Mouse (Mus musculus) heart, embryonic 10.5 days (tissue): ENCODE results near the gene Ahr. TPM values are rescaled to one million over a fixed set of nuclear protein-coding genes. Genes with fewer than 3 reads are reported as not detected.

Experiments
- DNase-seq: peaks from one replicate; pipeline ENCODE4 v3.0.0-alpha.2; 2017; ENCODE audit warnings: low spot score
- H3K27ac ChIP-seq: fragments of 300-500 bp; sonication (generic); 2 replicates; pipeline ENCODE4 v1.5.1; 2016; ENCODE audit warnings: mild to moderate bottlenecking
- H3K27me3 ChIP-seq: fragments of 300-500 bp; sonication (generic); 2 replicates; pipeline ENCODE4 v1.6.1; 2016; ENCODE audit warnings: mild to moderate bottlenecking; ENCODE audit not compliant: poor library complexity, insufficient read depth, severe bottlenecking
- H3K36me3 ChIP-seq: fragments of 300-500 bp; sonication (generic); 2 replicates; pipeline ENCODE4 v1.6.1; 2016; ENCODE audit warnings: mild to moderate bottlenecking, moderate library complexity
- H3K4me1 ChIP-seq: fragments of 300-500 bp; sonication (generic); 2 replicates; pipeline ENCODE4 v1.6.1; 2016; ENCODE audit warnings: mild to moderate bottlenecking
- H3K4me3 ChIP-seq: fragments of 300-500 bp; sonication (generic); 2 replicates; pipeline ENCODE4 v1.5.1; 2016; ENCODE audit warnings: mild to moderate bottlenecking, moderate library complexity
- H3K9me3 ChIP-seq: fragments of 300-500 bp; sonication (generic); 2 replicates; pipeline ENCODE4 v1.6.1; 2016; ENCODE audit warnings: mild to moderate bottlenecking, moderate library complexity
- WGBS: fragments of 180-500 bp; shearing (Covaris S2); methylation state at CpG from one replicate; pipeline ENCODE4 v1.1.7; 2016; 5-methylcytosine and 5-hydroxymethylcytosine counted together
- polyA plus RNA-seq: library from polyadenylated mRNA; unstranded; fragments of >200 nt; fragmentation: Nextera tagmentation; extraction: Ambion mirVana; gene quantifications from 2 replicates; pipeline ENCODE4 v1.2.1, GENCODE M21; 2016

Ahr gene
- polyA plus RNA-seq, result 1.2 and 2.2 TPM in 2 replicates

DNA sequence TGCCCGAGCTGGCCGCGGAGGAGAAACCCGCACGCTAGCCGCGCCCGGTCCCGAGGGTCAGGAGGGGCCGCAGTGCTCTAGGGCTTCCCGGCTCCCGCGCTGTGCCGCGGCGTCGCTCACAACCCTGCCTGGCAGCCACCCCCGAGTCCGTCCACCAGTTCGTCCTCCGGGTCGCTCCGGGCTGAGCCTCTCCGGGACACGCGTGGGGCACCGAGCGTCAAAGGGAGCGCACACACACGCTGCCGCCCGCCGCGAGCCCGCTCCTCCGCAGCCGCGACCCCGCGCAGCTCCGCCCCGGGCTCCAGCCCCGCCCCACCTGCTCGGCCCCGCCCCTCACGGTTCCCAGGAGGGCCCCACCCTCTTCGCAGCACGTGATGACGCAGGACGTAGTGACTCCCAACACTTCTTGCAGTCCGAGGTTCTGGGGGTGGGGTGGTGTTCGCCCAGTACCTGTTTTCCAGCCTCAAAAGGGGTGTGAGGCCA is at the start of gene Ahr:
TSS of gene Ahr (minus strand) at position 285 of the 483 bp plus-strand sequence.
- H3K27ac ChIP-seq, result peak within 1 kb of the TSS; percentile 82
- no peaks in the 10 kb centered on the region for H3K36me3 ChIP-seq
- 0 out of 2 replicates have a peak, but pooled peaks cover 7% of the 10 kb centered on the region for H3K4me1 ChIP-seq
- under 1% methylated on average over 41 of the region's 52 CpGs for WGBS
- peak; percentile 94 for DNase-seq
- no peaks in the 10 kb centered on the region for H3K27me3 ChIP-seq
- no peaks in the 10 kb centered on the region for H3K9me3 ChIP-seq
- peak within 1 kb of the TSS; percentile 89 for H3K4me3 ChIP-seq

DNA sequence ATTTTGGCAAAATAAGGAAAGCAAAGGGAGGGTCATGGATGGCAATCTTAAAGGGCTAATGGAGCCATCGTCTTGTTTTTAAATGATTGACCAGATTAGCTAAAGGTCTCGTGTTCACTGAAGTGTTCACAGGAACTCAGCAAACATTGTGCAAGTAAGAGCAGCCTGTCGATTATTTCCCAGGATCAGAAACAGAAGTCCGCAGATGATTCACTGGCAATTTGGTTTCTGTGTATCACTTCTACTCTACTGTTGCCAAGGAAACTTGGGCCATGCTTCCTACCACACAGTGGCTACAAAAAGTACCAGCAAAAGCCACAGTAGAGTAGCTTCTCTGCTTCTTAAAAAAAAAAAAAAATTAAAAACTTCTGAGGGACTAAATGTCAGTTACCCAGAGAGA is 44.0 kb upstream of the Ahr start:
- no peak for DNase-seq
- Histone ChIP-seq H3K4me1 (no peaks in the 10 kb centered on the region), H3K9me3 (no peaks in the 10 kb centered on the region), H3K27ac (no peak overlapping the region), H3K27me3 (no peaks in the 10 kb centered on the region), H3K36me3 (no peaks in the 10 kb centered on the region), H3K4me3 (no peak overlapping the region)
- 77% methylated on average over 4 of the region's 4 CpGs for WGBS

DNA sequence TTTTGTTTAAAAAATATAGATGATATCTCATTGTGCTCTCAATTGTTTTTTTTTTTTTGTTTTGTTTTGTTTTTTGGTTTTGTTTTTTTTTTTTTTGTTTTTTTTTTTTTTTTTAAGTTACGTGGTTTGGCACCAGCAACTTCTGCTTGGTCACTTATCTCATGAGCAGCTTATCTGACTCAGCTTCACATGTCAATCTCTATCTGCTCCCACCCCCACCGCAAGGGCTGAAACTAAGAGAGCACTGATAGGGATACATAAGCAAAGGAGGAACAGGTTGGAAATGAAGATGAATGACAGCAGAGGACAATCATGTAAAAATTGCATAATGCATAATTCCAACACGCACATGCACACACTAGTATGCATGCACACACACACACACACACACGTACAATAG is 41.3 kb upstream of the Ahr start:
- Histone ChIP-seq H3K4me3 (no peak overlapping the region), H3K27me3 (no peaks in the 10 kb centered on the region), H3K9me3 (no peaks in the 10 kb centered on the region), H3K27ac (no peak overlapping the region), H3K36me3 (no peaks in the 10 kb centered on the region), H3K4me1 (no peaks in the 10 kb centered on the region)
- DNase-seq, result no peak
- 57% methylated on average over 4 of the region's 4 CpGs for WGBS

GRCm38 (mm10) chr12:35573713-35574112 is 38.9 kb upstream of the Ahr start:
- WGBS, result 73% methylated on average over 2 of the region's 2 CpGs
- Histone ChIP-seq H3K27ac (no peak overlapping the region), H3K4me1 (no peaks in the 10 kb centered on the region)

GRCm38 (mm10) chr12:35562826-35563225 is 28.0 kb upstream of the Ahr start:
- Histone ChIP-seq H3K9me3 (no peaks in the 10 kb centered on the region), H3K27ac (no peak overlapping the region), H3K4me1 (no peaks in the 10 kb centered on the region), H3K27me3 (no peaks in the 10 kb centered on the region), H3K36me3 (no peaks in the 10 kb centered on the region), H3K4me3 (no peak overlapping the region)
- WGBS, result 69% methylated on average over 3 of the region's 3 CpGs
- DNase-seq, result no peak

More at GRCm38 (mm10) chr12:35573713-35574112, 38.9 kb upstream of the Ahr start:
- Histone ChIP-seq H3K36me3 (no peaks in the 10 kb centered on the region), H3K9me3 (no peaks in the 10 kb centered on the region), H3K4me3 (no peak overlapping the region), H3K27me3 (no peaks in the 10 kb centered on the region)
- no peak for DNase-seq

DNA sequence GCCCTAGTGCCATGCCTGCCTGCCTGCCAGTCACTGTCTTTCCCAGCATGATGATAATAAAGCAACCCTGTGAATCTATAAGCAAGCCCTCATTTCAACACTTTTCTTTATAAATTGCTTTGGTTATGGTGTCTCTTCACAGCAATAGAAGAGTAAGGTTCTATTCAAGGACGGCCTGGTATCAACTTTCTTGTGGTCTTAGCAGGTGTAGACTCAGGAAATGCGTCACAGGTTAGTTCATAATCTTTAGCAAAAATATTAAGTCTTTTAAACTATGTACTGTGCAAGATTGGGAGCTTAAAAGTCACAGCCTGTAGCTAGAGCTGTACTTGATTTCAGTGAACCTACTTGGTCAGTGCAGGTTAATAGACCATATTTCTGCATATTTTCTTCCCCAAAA is 24.0 kb upstream of the Ahr start:
- Histone ChIP-seq H3K4me1 (no peaks in the 10 kb centered on the region), H3K36me3 (no peaks in the 10 kb centered on the region)

DNA sequence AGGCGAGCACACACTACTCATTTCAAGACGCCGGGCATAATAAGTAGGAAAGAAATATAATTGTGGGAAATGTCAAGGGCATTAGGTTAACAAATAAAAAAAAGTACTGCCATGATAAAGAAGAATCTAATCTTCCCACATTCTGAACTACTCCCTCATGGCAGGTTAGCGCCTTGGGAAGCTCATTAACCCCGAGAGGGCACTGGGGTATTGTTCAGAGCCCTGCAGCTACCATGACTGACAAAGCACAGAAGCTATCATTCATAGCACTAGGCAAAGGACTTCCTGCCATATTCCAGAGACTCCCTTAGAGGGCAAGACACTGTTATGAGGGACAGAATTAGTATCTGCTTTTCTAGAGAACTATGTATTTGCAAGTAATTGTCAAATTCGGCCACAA is 21.1 kb upstream of the Ahr start:
- DNase-seq, result no peak
- WGBS, result 73% methylated on average over 6 of the region's 6 CpGs

More for the DNA sequence above, 24.0 kb upstream of the Ahr start:
- DNase-seq, result no peak
- H3K4me3 ChIP-seq, result no peak overlapping the region
- 66% methylated on average over 2 of the region's 2 CpGs for WGBS
- no peaks in the 10 kb centered on the region for H3K27me3 ChIP-seq
- no peaks in the 10 kb centered on the region for H3K9me3 ChIP-seq
- no peak overlapping the region for H3K27ac ChIP-seq

DNA sequence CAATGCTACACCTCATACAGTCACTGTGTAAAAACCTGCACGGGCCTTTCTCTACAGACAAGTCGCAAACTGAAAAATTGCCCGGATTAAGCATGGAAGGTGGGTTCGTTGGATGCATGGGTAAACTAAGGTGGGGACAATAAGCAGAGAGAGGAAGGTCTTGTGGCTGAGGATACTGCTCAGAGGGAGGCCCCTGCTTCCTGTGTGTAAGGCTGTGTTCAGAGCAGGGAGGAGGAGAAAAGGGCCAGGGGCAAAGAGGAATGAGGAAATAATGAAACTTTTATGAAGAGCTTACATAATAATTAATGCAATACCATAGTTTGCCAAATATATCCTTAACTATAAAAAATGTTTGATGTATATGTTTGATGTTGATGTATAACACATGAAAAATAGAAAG is 19.5 kb upstream of the Ahr start:
- Histone ChIP-seq H3K27me3 (no peaks in the 10 kb centered on the region), H3K9me3 (no peaks in the 10 kb centered on the region), H3K36me3 (no peaks in the 10 kb centered on the region), H3K4me1 (no peaks in the 10 kb centered on the region), H3K27ac (no peak overlapping the region), H3K4me3 (no peak overlapping the region)
- 83% methylated on average over 4 of the region's 4 CpGs for WGBS
- no peak for DNase-seq

More for the DNA sequence above, 21.1 kb upstream of the Ahr start:
- H3K27ac ChIP-seq, result no peak overlapping the region
- no peak overlapping the region for H3K4me3 ChIP-seq
- H3K36me3 ChIP-seq, result no peaks in the 10 kb centered on the region
- no peaks in the 10 kb centered on the region for H3K27me3 ChIP-seq
- H3K9me3 ChIP-seq, result no peaks in the 10 kb centered on the region
- H3K4me1 ChIP-seq, result no peaks in the 10 kb centered on the region

GRCm38 (mm10) chr12:35553174-35553573 is 18.3 kb upstream of the Ahr start:
- no peak for DNase-seq
- H3K4me1 ChIP-seq, result no peaks in the 10 kb centered on the region
- H3K27me3 ChIP-seq, result no peaks in the 10 kb centered on the region
- no peaks in the 10 kb centered on the region for H3K9me3 ChIP-seq
- H3K4me3 ChIP-seq, result no peak overlapping the region
- no peak overlapping the region for H3K27ac ChIP-seq
- H3K36me3 ChIP-seq, result no peaks in the 10 kb centered on the region
- 74% methylated on average over 3 of the region's 3 CpGs for WGBS

- Histone ChIP-seq H3K27me3 (no peaks in the 10 kb centered on the region), H3K27ac (no peak overlapping the region), H3K36me3 (no peaks in the 10 kb centered on the region), H3K9me3 (no peaks in the 10 kb centered on the region), H3K4me3 (no peak overlapping the region), H3K4me1 (no peaks in the 10 kb centered on the region)
- no peak for DNase-seq
These were observed 15.5 kb upstream of the Ahr start for GRCm38 (mm10) chr12:35550299-35550698.

DNA sequence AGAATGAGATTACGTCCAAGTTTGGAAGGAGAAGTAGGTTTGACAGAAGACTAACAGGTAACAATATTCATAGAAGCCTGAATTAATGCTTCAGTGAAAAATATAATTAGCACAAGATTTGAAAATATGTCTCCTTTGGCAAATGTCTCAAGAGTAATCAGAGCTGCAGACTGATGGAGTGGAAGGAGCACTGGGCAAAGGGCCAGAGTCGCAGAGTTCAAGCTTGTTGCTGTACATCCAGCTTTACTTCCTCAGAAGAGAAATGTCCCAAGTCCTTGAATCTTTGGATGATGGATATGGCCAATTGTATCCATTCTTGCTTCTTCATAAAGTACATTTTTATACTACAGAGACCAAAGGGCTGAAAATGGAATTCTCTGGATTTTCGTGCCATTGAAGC is 8.0 kb upstream of the Ahr start:
- H3K4me3 ChIP-seq, result no peak overlapping the region
- no peak for DNase-seq
- no peaks in the 10 kb centered on the region for H3K36me3 ChIP-seq
- H3K27me3 ChIP-seq, result no peaks in the 10 kb centered on the region
- H3K4me1 ChIP-seq, result no peaks in the 10 kb centered on the region
- 74% methylated on average over 3 of the region's 3 CpGs for WGBS
- H3K27ac ChIP-seq, result no peak overlapping the region
- H3K9me3 ChIP-seq, result no peaks in the 10 kb centered on the region

- H3K36me3 ChIP-seq, result no peaks in the 10 kb centered on the region
- H3K27me3 ChIP-seq, result no peaks in the 10 kb centered on the region
These were observed 4.0 kb upstream of the Ahr start for GRCm38 (mm10) chr12:35538843-35539242.

DNA sequence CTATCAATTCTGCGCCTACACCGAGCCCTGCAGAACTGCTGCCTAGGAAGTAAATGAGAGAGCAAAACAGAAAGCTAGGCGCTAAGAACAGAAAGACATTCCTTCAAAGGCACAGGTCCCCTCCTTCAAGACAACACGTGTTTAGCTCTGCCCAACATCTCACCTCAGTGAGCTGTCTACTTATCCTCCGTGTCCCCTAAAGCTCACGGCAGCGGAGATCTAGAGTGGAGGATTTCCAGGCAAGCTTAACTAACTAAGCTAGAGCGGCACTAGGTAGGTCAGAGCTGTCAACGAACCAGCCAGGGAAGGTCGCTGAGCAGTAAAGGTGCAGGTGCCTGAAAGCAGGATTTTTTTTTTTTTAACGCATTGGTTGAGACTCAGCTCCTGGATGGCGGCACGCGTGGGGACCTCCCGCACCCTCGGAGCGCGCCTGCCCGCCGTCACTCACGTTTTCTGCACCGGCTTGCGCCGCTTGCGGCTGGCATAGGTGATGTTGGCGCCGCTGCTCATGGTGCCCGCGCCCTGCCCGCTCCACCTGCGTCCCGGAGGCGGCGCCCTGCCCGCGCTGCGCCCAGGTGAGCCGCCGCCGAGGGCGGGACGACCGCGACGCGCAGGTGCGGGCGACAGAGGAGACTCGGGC is 604 bp downstream of the Ahr start:
- Histone ChIP-seq H3K4me1 (0 out of 2 replicates have a peak, but pooled peaks cover 7% of the 10 kb centered on the region), H3K9me3 (no peaks in the 10 kb centered on the region), H3K4me3 (peak overlapping the region; percentile 89), H3K36me3 (no peaks in the 10 kb centered on the region), H3K27me3 (no peaks in the 10 kb centered on the region), H3K27ac (peak overlapping the region; percentile 82)
- under 1% methylated on average over 49 of the region's 49 CpGs for WGBS
- DNase-seq, result no peak

More at GRCm38 (mm10) chr12:35538843-35539242, 4.0 kb upstream of the Ahr start:
- DNase-seq, result no peak
- Histone ChIP-seq H3K27ac (no peak overlapping the region), H3K9me3 (no peaks in the 10 kb centered on the region), H3K4me3 (no peak overlapping the region), H3K4me1 (0 out of 2 replicates have a peak, but pooled peaks cover 7% of the 10 kb centered on the region)
- 43% methylated on average over 3 of the region's 3 CpGs for WGBS

DNA sequence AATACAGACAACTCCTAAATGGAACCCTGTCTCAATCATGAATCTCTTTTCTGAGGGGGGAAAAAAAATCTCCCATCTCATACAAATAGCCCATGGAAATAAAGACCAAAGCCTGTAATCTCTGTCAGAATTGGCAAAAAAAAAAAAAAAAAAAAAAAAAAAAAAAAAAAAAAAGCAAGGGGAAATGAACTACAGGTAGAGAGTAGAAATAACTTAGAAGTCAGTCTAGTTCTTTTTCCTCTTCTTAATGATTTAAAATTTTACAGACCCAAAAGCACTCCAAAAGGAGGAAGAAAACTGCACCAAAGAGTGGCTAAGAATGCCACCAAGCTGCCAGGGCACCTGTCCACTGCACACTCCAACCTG is 1.1 kb downstream of the Ahr start:
- no peak for DNase-seq
- peak overlapping the region; percentile 89 for H3K4me3 ChIP-seq
- H3K4me1 ChIP-seq, result 0 out of 2 replicates have a peak, but pooled peaks cover 7% of the 10 kb centered on the region
- H3K27ac ChIP-seq, result no peak overlapping the region
- no peaks in the 10 kb centered on the region for H3K27me3 ChIP-seq
- no peaks in the 10 kb centered on the region for H3K36me3 ChIP-seq
- H3K9me3 ChIP-seq, result no peaks in the 10 kb centered on the region
